Mouse (Mus musculus): ENCODE results near the gene Cntnap5a.

DNA sequence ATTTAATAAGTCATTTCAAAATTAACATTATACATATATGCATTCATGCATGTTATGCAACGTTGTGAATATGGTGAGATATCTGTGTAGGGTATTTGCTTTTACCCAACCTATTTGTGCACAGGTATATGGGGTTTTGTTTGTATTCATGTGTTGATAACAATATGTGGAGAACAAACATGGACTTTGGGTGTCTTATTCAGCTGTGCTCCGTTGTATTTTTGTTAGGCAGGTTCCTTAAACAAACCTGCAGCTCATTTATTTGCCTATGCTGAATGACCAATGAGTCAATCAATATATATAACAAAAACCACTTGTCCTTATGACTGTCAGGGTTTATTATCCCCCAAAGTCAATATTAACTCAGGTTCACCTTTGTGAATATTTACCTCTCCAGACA, 15.2 kb downstream of the Cntnap5a start:
- no peak for TF ChIP-seq POLR2A (IDR thresholded peaks at IDR 0.05; ENCODE audit: extremely low read depth, insufficient read depth, low read length)
- no peak for TF ChIP-seq CTCF (IDR thresholded peaks at IDR 0.05; ENCODE audit: extremely low read depth, insufficient read depth, low read length)
